Mouse (Mus musculus) liver, postnatal 0 days (tissue): ENCODE measurements around the gene Kalrn.

Experiments used
- CTCF ChIP-seq: sonication (generic); IDR thresholded peaks from 2 replicates; pipeline ENCODE4 v1.5.1; 2016; ENCODE audit warnings: antibody characterized with exemption, low read depth
- EP300 ChIP-seq: IDR thresholded peaks from 2 replicates; pipeline ENCODE4 v1.6.1; 2016; ENCODE audit warnings: antibody characterized with exemption, low read depth, mild to moderate bottlenecking

GRCm38 (mm10) chr16:33954793-33955192 is 618.5 kb downstream of the Kalrn start:
- TF ChIP-seq CTCF (no peak), EP300 (no peak)
